Mouse (Mus musculus) T-cell, adult 2 months (primary cell): ENCODE measurements around the gene Kifc5b.
A peak's percentile ranks its signal among the peaks of the same experiment; 100 is the strongest.

Experiments
- DNase-seq: peaks from one replicate; pipeline ENCODE4 v3.0.0; 2022; ENCODE audit warnings: low spot score

The Kifc5b gene

GRCm38 (mm10) chr17:26971247-26971905, 54.5 kb downstream of the Kifc5b start:
- no peak for DNase-seq

GRCm38 (mm10) chr17:26972107-26972506, 55.2 kb downstream of the Kifc5b start:
- no peak for DNase-seq

GRCm38 (mm10) chr17:26972703-26973574, 56.0 kb downstream of the Kifc5b start, which contains the start of gene Zbtb9:
Gene Zbtb9, plus strand, starts transcription at chr17:26973167.
- DNase-seq = peak; percentile 96

GRCm38 (mm10) chr17:26974547-26974946, 57.7 kb downstream of the Kifc5b start:
- DNase-seq = no peak

- no peak for DNase-seq
Observed at GRCm38 (mm10) chr17:26975415-26975814, 58.5 kb downstream of the Kifc5b start.

- peak; percentile 21 for DNase-seq
Observed at GRCm38 (mm10) chr17:26977354-26977753, 60.5 kb downstream of the Kifc5b start.

GRCm38 (mm10) chr17:26979426-26979825, 62.5 kb downstream of the Kifc5b start:
- no peak for DNase-seq

- peak; percentile 64 for DNase-seq
Observed at GRCm38 (mm10) chr17:26981050-26981449, 64.2 kb downstream of the Kifc5b start.
